Mouse (Mus musculus) spleen, adult 2 months (tissue): ENCODE data around the gene Defb20.

ENCODE experiments used
- CTCF ChIP-seq: fragments of 200-500 bp; IDR thresholded peaks from 2 replicates; pipeline ENCODE4 v1.5.1; 2011; ENCODE audit warnings: mild to moderate bottlenecking, inconsistent platforms; ENCODE audit not compliant: insufficient read depth, insufficient read length, insufficient replicate concordance; ENCODE audit errors: extremely low read depth
- POLR2A ChIP-seq: fragments of 200-500 bp; IDR thresholded peaks from 2 replicates; pipeline ENCODE4 v1.6.1; 2011; ENCODE audit warnings: low read depth, low read length, inconsistent platforms

DNA sequence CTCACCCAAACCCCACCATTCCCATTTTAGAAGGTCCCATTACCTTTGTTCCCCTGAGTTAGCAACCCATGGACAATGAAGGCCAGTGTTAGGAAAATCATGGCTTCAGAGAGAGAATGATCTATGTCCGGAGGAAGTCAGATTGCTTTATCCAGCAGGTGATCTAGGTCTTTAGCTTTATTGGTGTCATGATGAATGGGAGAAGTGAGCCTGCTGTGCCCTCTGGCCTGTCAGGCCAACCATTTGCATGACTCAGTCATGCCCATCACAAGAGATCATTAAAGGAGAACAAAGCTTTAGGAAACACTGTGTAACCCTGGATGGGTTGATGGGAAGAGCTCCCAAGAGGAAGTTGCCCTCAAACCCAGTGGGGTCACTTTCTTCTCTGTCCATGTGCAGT, 34.7 kb downstream of the Defb20 start, which contains the start of gene Defb26:
- TF ChIP-seq CTCF (no peak), POLR2A (no peak)
